In the genomic region with DNA sequence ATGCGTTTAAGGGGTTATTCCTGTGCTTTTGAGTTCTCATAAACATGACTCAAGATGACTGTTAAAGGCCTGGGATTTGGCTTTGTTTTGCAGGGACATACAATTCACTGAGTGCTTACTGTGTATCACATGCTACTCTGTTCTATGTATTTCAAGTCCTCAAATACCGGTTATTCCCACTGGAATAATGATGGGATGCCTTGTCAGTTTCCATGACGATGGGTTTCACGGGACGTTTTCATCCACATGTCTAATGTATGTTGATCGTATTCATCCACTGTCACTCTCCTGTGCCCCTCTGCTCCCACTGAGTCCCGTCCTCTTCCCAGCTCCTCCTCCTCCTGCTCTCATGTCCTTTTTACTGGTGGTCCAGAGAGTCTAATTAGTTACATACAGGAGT, we compare ENCODE assay signal across 19 mouse cellular contexts.
"Had no signal": no experiment of that assay in that cellular context is flagged by ENCODE, and none has a peak within 500 bp of the region (broad histone marks: within the 10 kb centered on the region; RNA-seq: fewer than 3 reads in every experiment).

No protein-coding gene starts in this region.

- H3K27me3 ChIP-seq: limb, embryonic 12.5 days; limb, embryonic 15.5 days had no signal

- H3K9me3 ChIP-seq: limb, embryonic 12.5 days; limb, embryonic 15.5 days had no signal

- ATAC-seq: intestine, postnatal 0 days; liver, postnatal 0 days; lung, postnatal 0 days had no signal

- H3K36me3 ChIP-seq: limb, embryonic 12.5 days; limb, embryonic 15.5 days had no signal

- H3K9ac ChIP-seq: limb, embryonic 12.5 days; limb, embryonic 15.5 days; liver, embryonic 14.5 days; liver, postnatal 0 days; lung, embryonic 14.5 days had no signal

- DNase-seq: kidney, adult 2 months; kidney, postnatal 25 days; left cerebral cortex, postnatal 4 days; liver, postnatal 0 days; lung, embryonic 14.5 days; right cerebral cortex, adult 18-20 months; right cerebral cortex, postnatal 14 days; right cerebral cortex, postnatal 4 days; thymus, adult 2 months; thymus, postnatal 25 days had no signal

- H3K4me3 ChIP-seq: limb, embryonic 12.5 days; limb, embryonic 15.5 days had no signal

- H3K27ac ChIP-seq: kidney, postnatal 0 days; limb, embryonic 12.5 days; limb, embryonic 15.5 days; liver, embryonic 14.5 days; macrophage; stomach, postnatal 0 days had no signal

- H3K4me2 ChIP-seq: limb, embryonic 12.5 days; limb, embryonic 15.5 days; liver, embryonic 11.5 days; lung, embryonic 14.5 days had no signal
